Mouse (Mus musculus) cerebellum, postnatal 14 days (tissue): ENCODE measurements around the gene Gm29427.
A peak's percentile ranks its signal among the peaks of the same experiment; 100 is the strongest.

ENCODE experiments used
- DNase-seq, 2 experiments: peaks; one replicate each; pipeline ENCODE4 v3.0.0; 2021; ENCODE audit warnings: mixed read lengths in 2 of 2

The Gm29427 gene

GRCm38 (mm10) chr1:130644103-130644502 lies 71.5 kb downstream of the Gm29427 start:
- DNase-seq: no peak

GRCm38 (mm10) chr1:130640967-130641366 lies 74.6 kb downstream of the Gm29427 start:
- no peak for DNase-seq

- DNase-seq: peak; percentile 81 to 84
Observed at GRCm38 (mm10) chr1:130633761-130634410, 81.7 kb downstream of the Gm29427 start.

DNA sequence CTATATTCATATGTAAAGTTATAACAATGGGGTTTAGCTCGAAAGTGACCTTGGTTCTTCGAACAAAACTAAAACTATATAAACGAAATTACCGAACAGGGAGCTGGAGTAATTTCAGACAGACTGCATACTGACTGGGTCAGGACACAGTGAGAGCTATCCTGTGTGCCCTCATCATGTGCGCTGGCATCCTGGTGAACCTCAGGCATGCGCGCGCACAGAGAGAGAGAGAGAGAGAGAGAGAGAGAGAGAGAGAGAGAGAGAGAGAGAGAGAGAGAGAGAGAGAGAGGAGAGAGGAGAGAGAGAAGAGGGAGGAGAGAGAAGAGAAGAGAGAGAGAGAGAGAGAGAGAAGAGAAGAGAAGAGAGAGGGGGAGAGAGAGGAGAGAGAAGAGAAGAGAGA lies 82.3 kb downstream of the Gm29427 start:
- DNase-seq: no peak

- DNase-seq: no peak
Observed at GRCm38 (mm10) chr1:130629521-130629920, 86.1 kb downstream of the Gm29427 start, which contains the start of gene Zp3r. Zp3r (minus strand) TSS chr1:130629621.
